Mouse (Mus musculus): ENCODE measurements around the gene Prodh2.

The Prodh2 gene

GRCm38 (mm10) chr7:30552102-30553020 is 58.9 kb downstream of the Prodh2 start, which contains the start of the genes Hspb6 and Proser3:
TSS of gene Hspb6 (plus strand) at chr7:30552178.
TSS of gene Proser3 (minus strand) at chr7:30552299.
- CTCF ChIA-PET = interaction anchor here (0.6 to 2.8 kb wide), 15 partner anchors 11 to 246 kb away, joined by 3 to 14 read pairs (median 3); partner anchors contain the start of genes Gm49396 (in 1 of the 4), Psenen (in 1 of the 4) and U2af1l4 (in 1 of the 4)

DNA sequence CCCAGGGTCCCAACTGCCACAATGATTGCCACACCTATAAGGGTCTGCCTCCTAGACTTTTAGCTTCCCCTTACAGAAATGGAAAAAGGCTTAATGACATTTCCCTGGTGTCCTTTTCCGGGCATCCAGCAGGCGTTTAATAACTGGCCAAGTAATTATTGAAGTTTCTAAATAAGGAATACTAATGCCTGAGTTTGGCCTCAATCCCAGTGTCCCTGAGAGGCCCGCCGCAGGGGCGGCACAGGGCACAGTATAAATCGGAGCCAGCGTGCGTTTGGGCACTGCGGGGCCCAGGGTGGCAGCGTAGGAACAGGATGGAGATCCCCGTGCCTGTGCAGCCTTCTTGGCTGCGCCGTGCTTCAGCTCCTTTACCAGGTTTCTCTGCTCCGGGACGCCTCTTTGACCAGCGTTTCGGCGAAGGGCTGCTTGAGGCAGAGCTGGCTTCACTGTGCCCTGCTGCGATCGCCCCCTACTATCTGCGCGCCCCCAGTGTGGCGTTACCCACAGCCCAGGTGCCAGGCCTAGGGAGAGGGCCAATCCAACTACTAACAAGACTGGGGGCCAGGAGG is 59.7 kb downstream of the Prodh2 start:
- ChIA-PET POLR2A (interaction anchor here in 3 of 4 experiments (0.5 to 3.1 kb wide), 70 partner anchors 8 to 1571 kb away, joined by 3 to 32 read pairs (median 4); partner anchors contain the start of genes Gm49396 (in 3 of the 3), Psenen (in 3 of the 3), U2af1l4 (in 3 of the 3) and Wdr62 (in 2 of the 3)), CTCF (interaction anchor here (0.6 to 2.8 kb wide), 10 partner anchors 10 to 221 kb away, joined by 3 to 14 read pairs (median 4); partner anchors contain the start of genes Gm49396 (in 1 of the 4), Psenen (in 1 of the 4) and U2af1l4 (in 1 of the 4))

More at GRCm38 (mm10) chr7:30552102-30553020, 58.9 kb downstream of the Prodh2 start, which contains the start of the genes Hspb6 and Proser3:
- POLR2A ChIA-PET = interaction anchor here in 3 of 4 experiments (0.5 to 3.1 kb wide), 78 partner anchors 8 to 1570 kb away, joined by 3 to 32 read pairs (median 4); partner anchors contain the start of genes Gm49396 (in 3 of the 3), Psenen (in 3 of the 3), U2af1l4 (in 3 of the 3) and Wdr62 (in 2 of the 3)

GRCm38 (mm10) chr7:30553810-30554584 is 60.6 kb downstream of the Prodh2 start:
- POLR2A ChIA-PET = interaction anchor here in 2 of 4 experiments (1.7 to 3.1 kb wide), 10 partner anchors 9 to 64 kb away, joined by 4 to 32 read pairs (median 10); partner anchors contain the start of genes Gm49396 (in 2 of the 2), Psenen (in 2 of the 2) and U2af1l4 (in 2 of the 2)
- CTCF ChIA-PET = interaction anchor here in 1 of 4 experiments (2.8 kb wide), 1 partner anchor 222 kb away, joined by 10 read pairs; no protein-coding TSS in a partner anchor

- CTCF ChIA-PET = interaction anchor here (0.6 to 2.0 kb wide), 12 partner anchors 10 to 406 kb away, joined by 3 to 8 read pairs (median 3); partner anchors contain the start of gene Haus5 (in 1 of the 4)
- POLR2A ChIA-PET = interaction anchor here in 3 of 4 experiments (0.6 to 4.0 kb wide), 18 partner anchors 8 to 1576 kb away, joined by 3 to 29 read pairs (median 4); partner anchors contain the start of genes Wdr62 (in 2 of the 3), Eif3k (in 1 of the 3) and Prodh2 (in 1 of the 3)
Measured at GRCm38 (mm10) chr7:30556894-30557536, 63.6 kb downstream of the Prodh2 start.

DNA sequence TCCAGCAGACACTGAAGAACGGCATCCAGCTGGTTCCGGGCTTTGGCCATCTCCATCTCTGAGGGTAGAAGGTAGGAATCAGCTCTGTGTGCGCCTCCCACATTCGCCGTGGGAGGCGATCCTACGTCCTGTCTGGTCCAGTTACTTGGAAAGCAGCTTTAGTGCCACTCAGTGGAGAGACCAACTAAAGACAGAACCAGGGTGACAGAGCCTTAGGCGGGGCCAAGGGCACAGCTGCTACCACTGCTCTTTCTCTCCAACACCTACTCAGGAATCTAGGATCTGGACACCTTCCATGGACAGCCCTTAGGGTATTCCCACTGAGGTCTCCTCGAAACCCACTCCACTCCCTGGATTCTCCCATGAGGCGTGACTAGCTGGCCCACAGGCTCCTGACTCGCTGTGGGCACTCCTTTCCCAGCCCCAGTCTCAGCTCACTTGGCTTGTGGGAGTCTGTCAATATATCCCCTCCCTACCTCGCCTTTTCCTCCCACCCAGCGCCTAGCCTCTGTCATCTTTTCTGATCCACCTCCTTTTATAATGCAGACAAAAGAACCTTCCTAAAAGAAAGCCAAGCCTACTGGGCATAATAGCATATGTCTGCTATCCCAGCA is 64.6 kb downstream of the Prodh2 start:
- ChIA-PET CTCF (interaction anchor here in 3 of 4 experiments (0.6 to 2.0 kb wide), 8 partner anchors 9 to 210 kb away, joined by 3 to 8 read pairs (median 4); no protein-coding TSS in a partner anchor), POLR2A (interaction anchor here (0.5 to 4.0 kb wide), 17 partner anchors 9 to 399 kb away, joined by 3 to 29 read pairs (median 4); partner anchors contain the start of genes Prodh2 (in 1 of the 4) and Wdr62 (in 1 of the 4))

GRCm38 (mm10) chr7:30558656-30559442 is 65.4 kb downstream of the Prodh2 start:
- POLR2A ChIA-PET = interaction anchor here in 3 of 4 experiments (0.5 to 4.0 kb wide), 7 partner anchors 9 to 398 kb away, joined by 4 to 29 read pairs (median 4); partner anchors contain the start of genes Kmt2b (in 1 of the 3), Thap8 (in 1 of the 3) and Wdr62 (in 1 of the 3)
- CTCF ChIA-PET = interaction anchor here in 2 of 4 experiments (0.9 to 2.0 kb wide), 2 partner anchors 55 to 68 kb away, joined by 3 to 8 read pairs; no protein-coding TSS in a partner anchor

- ChIA-PET POLR2A (interaction anchor here in 3 of 4 experiments (0.6 to 4.0 kb wide), 6 partner anchors 8 to 279 kb away, joined by 3 to 29 read pairs (median 4); partner anchors contain the start of genes Kmt2b (in 1 of the 3), Thap8 (in 1 of the 3) and Wdr62 (in 1 of the 3)), CTCF (interaction anchor here in 1 of 4 experiments (0.6 kb wide), 1 partner anchor 17 kb away, joined by 3 read pairs; no protein-coding TSS in a partner anchor)
Measured at GRCm38 (mm10) chr7:30559443-30559954, 66.1 kb downstream of the Prodh2 start, which contains the start of gene Lin37. TSS of gene Lin37 (minus strand) at chr7:30559838.

- POLR2A ChIA-PET = interaction anchor here in 2 of 4 experiments (0.5 to 4.0 kb wide), 6 partner anchors 8 to 280 kb away, joined by 3 to 29 read pairs (median 4); partner anchors contain the start of genes Hspb6 (in 1 of the 2), Kmt2b (in 1 of the 2), Proser3 (in 1 of the 2) and Thap8 (in 1 of the 2)
- CTCF ChIA-PET = no interaction called here
Measured at GRCm38 (mm10) chr7:30560296-30560695, 66.9 kb downstream of the Prodh2 start.

- ChIA-PET POLR2A (interaction anchor here in 3 of 4 experiments (0.8 to 2.9 kb wide), 24 partner anchors 10 to 1437 kb away, joined by 3 to 32 read pairs (median 4); partner anchors contain the start of genes Hspb6 (in 2 of the 3), Proser3 (in 2 of the 3), Cox6b1 (in 1 of the 3) and Kmt2b (in 1 of the 3)), CTCF (interaction anchor here (0.5 to 1.4 kb wide), 6 partner anchors 10 to 227 kb away, joined by 3 to 6 read pairs (median 4); partner anchors contain the start of genes Hspb6 (in 1 of the 4) and Proser3 (in 1 of the 4))
Measured at GRCm38 (mm10) chr7:30562526-30563116, 69.2 kb downstream of the Prodh2 start.
